21 mouse cellular contexts compared by ENCODE assay signal in the genomic region with DNA sequence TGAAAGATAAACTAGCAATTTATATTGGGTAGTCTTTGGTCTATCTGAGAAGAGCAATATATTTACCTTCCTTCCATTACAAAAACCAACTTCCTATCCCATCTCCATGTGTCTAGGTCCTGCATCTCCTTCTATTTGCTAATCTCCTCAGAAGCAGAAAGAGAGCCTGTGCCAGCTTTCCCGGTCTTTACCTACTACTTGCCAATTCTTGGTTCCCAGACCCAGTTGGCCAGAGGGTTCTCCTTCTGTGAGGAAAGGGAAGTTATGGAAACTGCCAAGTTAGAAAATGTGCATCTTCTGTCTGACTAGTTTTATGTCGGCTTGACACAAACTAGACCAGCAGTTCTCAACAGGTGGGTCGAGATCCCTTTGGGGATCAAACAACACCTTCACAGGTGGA. TPM values are rescaled to one million over a fixed set of nuclear protein-coding genes. Genes with fewer than 3 reads are reported as not detected.
DNase-seq lines count a peak whose midpoint lies in the region; ATAC-seq and TF ChIP-seq lines count a peak whose summit lies in the region.
"Had no signal": no experiment of that assay in that cellular context is flagged by ENCODE, and none has a peak within 500 bp of the region (broad histone marks: within the 10 kb centered on the region; RNA-seq: fewer than 3 reads in every experiment).

No protein-coding gene starts in this region.

- TF ChIP-seq CTCF in liver, postnatal 0 days (IDR thresholded peaks at IDR 0.05; ENCODE audit: low read depth), result no peak

- H3K9ac ChIP-seq in liver, postnatal 0 days (replicated peaks), result no peak overlapping the region
- no peak overlapping the region for H3K9ac ChIP-seq in liver, embryonic 11.5 days (ENCODE audit: low read depth, low read length)
- H3K9ac ChIP-seq: embryonic facial prominence, embryonic 13.5 days; embryonic facial prominence, embryonic 15.5 days; forebrain, embryonic 12.5 days had no signal

- H3K27ac ChIP-seq in liver, postnatal 0 days (ENCODE audit: low read depth), result 0 out of 2 replicates have a peak overlapping the region, but pooled peaks have one; percentile 11
- H3K27ac ChIP-seq in liver, embryonic 11.5 days (ENCODE audit: low read depth, low read length), result no peak overlapping the region
- H3K27ac ChIP-seq: embryonic facial prominence, embryonic 13.5 days; embryonic facial prominence, embryonic 15.5 days; forebrain, embryonic 10.5 days; forebrain, embryonic 12.5 days had no signal

- no peak for TF ChIP-seq EP300 in liver, postnatal 0 days (IDR thresholded peaks at IDR 0.05; ENCODE audit: low read depth)

- H3K4me2 ChIP-seq in liver, postnatal 0 days (ENCODE audit: low read depth, low read length), result no peak overlapping the region
- no peak overlapping the region for H3K4me2 ChIP-seq in liver, embryonic 11.5 days
- H3K4me2 ChIP-seq: embryonic facial prominence, embryonic 13.5 days; embryonic facial prominence, embryonic 15.5 days; forebrain, embryonic 12.5 days had no signal

- H3K27me3 ChIP-seq in liver, postnatal 0 days (ENCODE audit: insufficient read depth, low read length), result no peaks in the 10 kb centered on the region
- no peaks in the 10 kb centered on the region for H3K27me3 ChIP-seq in liver, embryonic 11.5 days (replicated peaks; ENCODE audit: control insufficient read depth, insufficient read depth, low read length)
- H3K27me3 ChIP-seq: embryonic facial prominence, embryonic 13.5 days; embryonic facial prominence, embryonic 15.5 days; forebrain, embryonic 12.5 days had no signal

- H3K4me1 ChIP-seq in liver, postnatal 0 days (ENCODE audit: insufficient read depth), result peaks cover 20% of the 10 kb centered on the region
- H3K4me1 ChIP-seq in liver, embryonic 11.5 days (replicated peaks; ENCODE audit: control insufficient read depth, insufficient read depth, low read length), result peaks cover 12% of the 10 kb centered on the region; the same call in 1 of the 2 replicates

- no peaks in the 10 kb centered on the region for H3K9me3 ChIP-seq in liver, postnatal 0 days (ENCODE audit: low read length)
- H3K9me3 ChIP-seq in liver, embryonic 11.5 days (ENCODE audit: control insufficient read depth, low read length), result no peaks in the 10 kb centered on the region
- H3K9me3 ChIP-seq: embryonic facial prominence, embryonic 13.5 days; embryonic facial prominence, embryonic 15.5 days; forebrain, embryonic 10.5 days; forebrain, embryonic 12.5 days had no signal

- WGBS in liver, postnatal 0 days (ENCODE audit: insufficient replicate concordance), result 84% methylated on average over 3 of the region's 3 CpGs
- 87% methylated on average over 3 of the region's 3 CpGs for WGBS in liver, embryonic 11.5 days

- peak; percentile 25 to 41 for DNase-seq in cerebellum, postnatal 14 days
- DNase-seq in cerebellum, adult 9-10 months, result no peak
- no peak for DNase-seq in liver, postnatal 0 days
- no peak for DNase-seq in liver, embryonic 11.5 days (ENCODE audit: low spot score)
- DNase-seq in brain, adult 2 months (ENCODE audit: low read depth, low spot score), result peak; percentile 19
- no peak for DNase-seq in spleen, adult 18-20 months
- DNase-seq: adrenal gland, adult 8-10 months; adrenal gland, postnatal 14 days; adrenal gland, postnatal 36 days; cerebellum, adult 11 months; cerebellum, adult 18-20 months; cerebellum, adult 8-10 months; cerebellum, postnatal 36 days; embryo, embryonic 11 days had no signal

- H3K4me3 ChIP-seq in liver, postnatal 0 days (ENCODE audit: low read depth, low read length), result no peak overlapping the region
- H3K4me3 ChIP-seq in liver, embryonic 11.5 days (ENCODE audit: low read depth, low read length), result no peak overlapping the region
- H3K4me3 ChIP-seq: embryonic facial prominence, embryonic 13.5 days; embryonic facial prominence, embryonic 15.5 days; erythroblast, embryonic 14.5 days; forebrain, embryonic 10.5 days; forebrain, embryonic 12.5 days had no signal

- no peak for ATAC-seq in liver, postnatal 0 days
- no peak for ATAC-seq in liver, embryonic 11.5 days (replicated peaks; ENCODE audit: low FRiP score)
- ATAC-seq: forebrain, embryonic 14.5 days; forebrain, embryonic 16.5 days had no signal

- H3K36me3 ChIP-seq in liver, postnatal 0 days (replicated peaks; ENCODE audit: insufficient read depth, low read length), result no peaks in the 10 kb centered on the region
- H3K36me3 ChIP-seq in liver, embryonic 11.5 days (ENCODE audit: control insufficient read depth, insufficient read depth, low read length), result no peaks in the 10 kb centered on the region
- H3K36me3 ChIP-seq: embryonic facial prominence, embryonic 13.5 days; embryonic facial prominence, embryonic 15.5 days; forebrain, embryonic 12.5 days had no signal

RNA-seq across cellular contexts. Expression of gene Slc1a4, which starts 8.5 kb away (rescaled TPM):
- polyA plus RNA-seq in liver, postnatal 0 days (2015; fragmentation: Nextera tagmentation; extraction: Ambion mirVana), result 6.7 and 8.2 TPM in 2 replicates
- polyA plus RNA-seq in liver, embryonic 11.5 days (2014; fragmentation: Nextera tagmentation; extraction: Ambion mirVana), result 18.6 and 19.4 TPM in 2 replicates

Comparison
In these comparisons a context has a peak if more than half of its experiments do, and no peak if none do; other contexts are left out.
1. DNase-seq: peak in cerebellum, postnatal 14 days (2 of 2) and brain, adult 2 months (single experiment); none in cerebellum, adult 9-10 months (single experiment), liver, postnatal 0 days (single experiment), liver, embryonic 11.5 days (single experiment) and spleen, adult 18-20 months (0 of 2).